Mouse (Mus musculus) kidney, postnatal 0 days (tissue): ENCODE data around the gene Bud13. TPM values are rescaled to one million over a fixed set of nuclear protein-coding genes. Genes with fewer than 3 reads are reported as not detected.
"Not testable (repeated sequence)": the region's sequence is repeated elsewhere in the genome, so short reads cannot be mapped to it uniquely, and the experiment has no call there.

Source experiments
- ATAC-seq: fragments of 200-750 bp; cut with Nextera tagmentation; replicated peaks from 2 replicates; pipeline ENCODE4 v1.8.0; 2017; ENCODE audit warnings: low read depth, moderate number of reproducible peaks, moderate TSS enrichment, moderate library complexity; ENCODE audit not compliant: low FRiP score
- DNase-seq: peaks from one replicate; pipeline ENCODE4 v3.0.0-alpha.2; 2016; ENCODE audit warnings: low spot score
- H3K27ac ChIP-seq: fragments of 300-500 bp; sonication (generic); 2 replicates; pipeline ENCODE4 v1.5.1; 2014; ENCODE audit warnings: mild to moderate bottlenecking
- H3K27me3 ChIP-seq: fragments of 300-500 bp; sonication (generic); 2 replicates; pipeline ENCODE4 v1.6.1; 2014; ENCODE audit warnings: low read length, mixed read lengths; ENCODE audit not compliant: insufficient read depth
- H3K36me3 ChIP-seq: fragments of 300-500 bp; sonication (generic); 2 replicates; pipeline ENCODE4 v1.6.1; 2014; ENCODE audit warnings: low read length, mixed read lengths; ENCODE audit not compliant: insufficient read depth
- H3K4me1 ChIP-seq: fragments of 300-500 bp; sonication (generic); replicated peaks from 2 replicates; pipeline ENCODE4 v1.6.1; 2014; ENCODE audit warnings: antibody characterized with exemption, low read length, mixed read lengths; ENCODE audit not compliant: insufficient read depth
- H3K4me2 ChIP-seq: fragments of 300-500 bp; sonication (generic); 2 replicates; pipeline ENCODE4 v1.6.1; 2014; ENCODE audit warnings: mild to moderate bottlenecking, low read length, moderate library complexity, mixed read lengths
- H3K4me3 ChIP-seq: fragments of 300-500 bp; sonication (generic); replicated peaks from 2 replicates; pipeline ENCODE4 v1.5.1; 2014; ENCODE audit warnings: low read depth, low read length
- H3K9ac ChIP-seq: fragments of 300-500 bp; sonication (generic); 2 replicates; pipeline ENCODE4 v1.6.1; 2014; ENCODE audit warnings: low read depth, low read length
- H3K9me3 ChIP-seq: fragments of 300-500 bp; sonication (generic); replicated peaks from 2 replicates; pipeline ENCODE4 v1.6.1; 2016; ENCODE audit warnings: low read length, inconsistent platforms, mixed read lengths
- CTCF ChIP-seq: IDR thresholded peaks from 2 replicates; pipeline ENCODE4 v1.5.1; 2016; ENCODE audit warnings: antibody characterized with exemption, low read depth, mild to moderate bottlenecking, moderate library complexity
- WGBS: fragments of 180-500 bp; shearing (Covaris S2); extraction: QIAGEN DNeasy Blood & Tissue Kit; methylation state at CpG from one replicate; pipeline ENCODE4 v1.1.7; 2014; 5-methylcytosine and 5-hydroxymethylcytosine counted together
- polyA plus RNA-seq: library from polyadenylated mRNA; unstranded; fragments of >200 nt; fragmentation: Nextera tagmentation; extraction: Ambion mirVana; gene quantifications from 2 replicates; pipeline ENCODE4 v1.2.1, GENCODE M21; 2015

Bud13 gene
- polyA plus RNA-seq, 1 experiment from 2014 or later = 14.9 TPM

- WGBS = 57% methylated on average over 6 of the region's 6 CpGs
- no peak overlapping the region for H3K4me3 ChIP-seq
Observed at GRCm38 (mm10) chr9:46330586-46330895, 47.7 kb downstream of the Bud13 start.

GRCm38 (mm10) chr9:46331301-46331700 is 48.5 kb downstream of the Bud13 start:
- DNase-seq = no peak
- no peak for ATAC-seq
- H3K9me3 ChIP-seq = no peaks in the 10 kb centered on the region
- H3K27ac ChIP-seq = no peak overlapping the region
- no peak for TF ChIP-seq CTCF
- H3K9ac ChIP-seq = no peak overlapping the region
- H3K27me3 ChIP-seq = no peaks in the 10 kb centered on the region
- 91% methylated on average over 1 of the region's 1 CpGs for WGBS
- no peak overlapping the region for H3K4me2 ChIP-seq
- no peak overlapping the region for H3K4me3 ChIP-seq
- no peaks in the 10 kb centered on the region for H3K36me3 ChIP-seq
- 0 out of 2 replicates have a peak, but pooled peaks cover 7% of the 10 kb centered on the region for H3K4me1 ChIP-seq

More at GRCm38 (mm10) chr9:46330586-46330895, 47.7 kb downstream of the Bud13 start:
- Histone ChIP-seq H3K36me3 (no peaks in the 10 kb centered on the region), H3K27ac (no peak overlapping the region), H3K9ac (no peak overlapping the region), H3K27me3 (no peaks in the 10 kb centered on the region), H3K4me1 (0 out of 2 replicates have a peak, but pooled peaks cover 7% of the 10 kb centered on the region), H3K4me2 (no peak overlapping the region), H3K9me3 (no peaks in the 10 kb centered on the region)
- no peak for TF ChIP-seq CTCF
- ATAC-seq (no peak), DNase-seq (no peak)

- 49% methylated on average over 26 of the region's 26 CpGs for WGBS
- Histone ChIP-seq H3K36me3 (no peaks in the 10 kb centered on the region), H3K27me3 (no peaks in the 10 kb centered on the region), H3K4me3 (no peak overlapping the region), H3K27ac (no peak overlapping the region), H3K9ac (no peak overlapping the region), H3K9me3 (no peaks in the 10 kb centered on the region), H3K4me1 (no peaks in the 10 kb centered on the region), H3K4me2 (no peak overlapping the region)
- ATAC-seq (no peak), DNase-seq (no peak)
- TF ChIP-seq CTCF = no peak
Observed at GRCm38 (mm10) chr9:46334471-46335025, 51.7 kb downstream of the Bud13 start.

- ATAC-seq (no peak), DNase-seq (no peak)
- Histone ChIP-seq H3K9me3 (no peaks in the 10 kb centered on the region), H3K4me3 (no peak overlapping the region), H3K27ac (no peak overlapping the region), H3K4me1 (no peaks in the 10 kb centered on the region), H3K27me3 (no peaks in the 10 kb centered on the region), H3K4me2 (no peak overlapping the region), H3K9ac (no peak overlapping the region), H3K36me3 (no peaks in the 10 kb centered on the region)
- WGBS = 80% methylated on average over 10 of the region's 10 CpGs
- no peak for TF ChIP-seq CTCF
Observed at GRCm38 (mm10) chr9:46335461-46335995, 52.7 kb downstream of the Bud13 start.

GRCm38 (mm10) chr9:46336294-46336693 is 53.5 kb downstream of the Bud13 start:
- not testable (repeated sequence) for H3K4me2 ChIP-seq, ATAC-seq, H3K27me3 ChIP-seq, H3K9ac ChIP-seq, H3K36me3 ChIP-seq, H3K27ac ChIP-seq, H3K4me1 ChIP-seq, H3K9me3 ChIP-seq, H3K4me3 ChIP-seq, DNase-seq
- WGBS = 71% methylated on average over 13 of the region's 14 CpGs

- Histone ChIP-seq H3K4me3 (no peak overlapping the region), H3K9ac (no peak overlapping the region), H3K27ac (no peak overlapping the region), H3K27me3 (no peaks in the 10 kb centered on the region), H3K4me1 (no peaks in the 10 kb centered on the region), H3K36me3 (no peaks in the 10 kb centered on the region), H3K4me2 (no peak overlapping the region), H3K9me3 (no peaks in the 10 kb centered on the region)
- no peak for TF ChIP-seq CTCF
- WGBS = 78% methylated on average over 7 of the region's 7 CpGs
- no peak for ATAC-seq
- DNase-seq = no peak
Observed at GRCm38 (mm10) chr9:46337331-46337730, 54.5 kb downstream of the Bud13 start.

GRCm38 (mm10) chr9:46337852-46338291 is 55.1 kb downstream of the Bud13 start:
- Histone ChIP-seq H3K27me3 (no peaks in the 10 kb centered on the region), H3K9me3 (no peaks in the 10 kb centered on the region), H3K27ac (no peak overlapping the region), H3K36me3 (no peaks in the 10 kb centered on the region), H3K4me2 (no peak overlapping the region), H3K4me1 (no peaks in the 10 kb centered on the region), H3K9ac (no peak overlapping the region), H3K4me3 (no peak overlapping the region)
- ATAC-seq (peak; percentile 68; the same call in 1 of the 2 replicates), DNase-seq (no peak)
- 6% methylated on average over 3 of the region's 3 CpGs for WGBS
- no peak for TF ChIP-seq CTCF
